Mouse (Mus musculus) gastrocnemius, postnatal 10 days (tissue): ENCODE measurements around the gene Syt9. TPM values are rescaled to one million over a fixed set of nuclear protein-coding genes. Genes with fewer than 3 reads are reported as not detected.
"Not testable (repeated sequence)": the region's sequence is repeated elsewhere in the genome, so short reads cannot be mapped to it uniquely, and the experiment has no call there.

Experiments
- DNase-seq: peaks from one replicate; pipeline ENCODE4 v3.0.0; 2021; ENCODE audit warnings: mixed read lengths
- total RNA-seq, 2 experiments: library from RNA; stranded (reverse); gene quantifications; 2 replicates each; pipeline ENCODE4 v1.2.3; 2021

Gene Syt9
- total RNA-seq, 2 experiments from 2014 or later, result 1.0 to 2.2 TPM

DNA sequence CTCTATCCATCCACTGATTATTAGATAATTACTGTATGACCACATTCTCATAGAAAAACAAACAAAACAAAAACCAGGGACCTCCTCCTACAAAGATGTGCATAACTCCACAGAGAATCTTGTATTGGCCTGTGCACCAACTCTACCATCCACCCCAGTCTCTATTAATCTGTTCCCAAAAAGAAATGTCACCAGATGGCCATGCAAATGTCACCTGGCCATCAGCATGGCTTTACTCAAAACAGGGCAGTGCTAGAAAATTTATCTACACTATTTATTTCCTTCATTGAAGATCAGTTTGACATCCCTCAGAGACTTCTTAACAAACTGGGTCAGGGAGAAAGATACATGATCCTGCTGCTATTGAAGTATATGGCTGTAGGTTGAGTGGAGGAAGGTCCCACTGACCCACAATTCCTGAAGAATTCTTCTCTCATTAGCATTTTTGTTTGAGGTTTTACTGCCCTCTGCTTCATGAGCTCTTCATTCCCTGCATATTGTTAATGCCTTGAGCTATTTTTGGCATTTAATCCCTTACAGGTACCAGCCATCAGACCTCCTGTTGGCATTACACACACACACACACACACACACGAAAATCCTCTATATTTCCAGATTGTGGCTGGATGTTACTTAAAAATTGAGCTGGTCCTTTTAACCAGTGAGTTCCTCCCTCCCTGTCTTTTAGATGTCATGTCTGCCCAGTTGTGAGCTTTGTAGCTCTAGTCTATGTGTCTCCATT lies 91.3 kb downstream of the Syt9 start:
- DNase-seq, result no peak

DNA sequence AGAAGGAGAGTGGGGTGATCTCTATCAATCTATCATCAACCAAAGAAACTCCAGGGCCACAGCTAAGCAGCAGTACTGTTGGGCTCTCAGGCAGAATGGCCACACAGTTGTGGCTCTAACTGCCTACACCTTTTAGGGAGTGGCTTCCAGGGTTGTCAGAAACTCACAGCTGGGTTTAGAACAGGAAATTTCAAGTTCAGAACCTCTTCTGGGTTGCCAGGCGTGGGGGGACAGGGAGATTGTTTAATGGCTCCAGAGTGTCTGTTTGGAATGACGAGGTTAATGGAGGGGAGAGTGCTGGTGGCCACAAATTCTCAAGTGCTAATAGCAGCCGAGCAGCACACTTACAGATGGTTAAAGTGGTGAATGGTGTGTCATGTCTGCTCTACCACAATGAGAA lies 92.4 kb downstream of the Syt9 start:
- DNase-seq, result no peak

DNA sequence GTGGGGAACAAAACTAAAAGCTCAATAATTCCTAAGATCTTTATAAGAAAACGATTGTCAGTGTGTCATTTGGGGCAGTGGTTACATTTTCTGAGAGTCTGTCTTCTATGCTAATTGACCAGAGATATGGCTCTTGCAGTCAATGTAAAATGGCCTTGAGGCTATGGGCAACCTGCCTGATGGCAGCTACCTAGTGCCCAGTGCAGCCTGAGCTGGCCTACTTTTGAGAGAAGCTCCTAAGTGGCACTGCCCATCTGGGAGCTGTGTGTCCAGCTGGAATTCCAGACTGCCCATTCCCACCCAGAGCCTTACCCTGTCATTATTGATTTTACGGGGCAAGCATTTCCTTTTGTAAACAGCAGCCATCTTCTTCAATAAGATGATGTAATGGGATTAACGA lies 94.6 kb downstream of the Syt9 start:
- DNase-seq, result no peak

DNA sequence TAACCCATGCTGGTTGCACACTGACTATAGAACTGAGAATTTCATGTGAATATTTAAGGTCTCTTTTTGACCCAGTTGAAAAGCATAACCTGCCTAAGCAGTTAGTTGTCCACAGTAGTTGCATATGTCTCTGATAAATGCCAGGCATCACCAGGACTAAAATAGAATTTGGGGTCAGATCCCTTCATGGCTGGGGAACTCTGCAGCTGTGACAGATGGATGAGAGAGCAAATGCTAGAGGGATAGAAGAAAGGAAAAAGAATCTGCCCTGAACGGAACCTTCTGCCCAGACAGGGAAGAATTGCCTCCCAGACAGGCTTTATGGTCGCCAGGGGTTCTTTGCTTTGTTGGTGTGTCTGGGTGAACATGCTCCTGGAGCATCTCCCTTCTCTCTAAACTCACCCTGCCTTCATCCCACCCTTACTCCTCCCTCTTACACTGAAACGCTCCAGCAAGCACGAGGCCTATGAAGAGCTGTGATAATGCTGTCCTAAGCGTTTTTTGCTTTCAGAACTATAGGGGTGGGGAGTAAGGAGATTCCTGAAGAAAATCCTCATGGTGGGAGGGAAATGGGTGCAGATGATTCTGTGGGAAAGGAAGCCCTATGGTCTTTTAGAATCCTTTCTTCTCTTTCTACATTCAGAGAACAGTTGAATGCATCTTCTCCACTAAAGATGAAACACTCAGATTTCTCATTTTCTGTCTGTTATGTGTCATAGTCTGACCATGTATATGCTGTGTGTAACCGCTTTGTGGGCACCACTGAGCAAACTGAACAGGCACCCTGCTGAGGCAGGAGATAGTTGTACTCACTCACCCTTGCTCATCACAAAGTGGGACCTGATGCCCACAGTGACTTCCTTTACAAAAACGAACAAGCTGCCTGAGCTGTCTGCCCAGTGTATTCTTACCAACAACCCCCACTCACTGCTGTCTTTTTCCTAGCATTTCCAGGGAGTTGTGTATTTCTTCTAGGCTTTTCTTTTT lies 108.7 kb downstream of the Syt9 start:
- DNase-seq, result no peak

- DNase-seq, result not testable (repeated sequence)
Measured at GRCm38 (mm10) chr7:107485709-107486108, 115.2 kb downstream of the Syt9 start.

DNA sequence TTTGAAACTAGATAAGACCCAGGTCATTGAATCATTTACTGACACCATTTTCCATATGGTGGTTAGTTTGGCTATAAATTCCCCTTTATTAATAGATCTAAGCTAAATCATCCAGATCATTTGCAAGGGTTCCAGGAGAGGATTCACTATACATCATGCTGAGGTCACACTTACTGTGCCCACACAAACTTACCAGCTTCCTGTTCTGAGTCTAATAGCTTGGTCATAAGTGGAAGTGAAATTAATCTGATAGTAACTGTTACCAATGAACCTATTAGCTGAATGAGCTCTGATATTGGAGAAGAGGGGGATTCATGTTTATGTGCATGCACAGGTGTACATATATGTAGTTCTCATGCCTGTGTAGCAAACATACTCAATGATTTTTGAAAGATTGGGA lies 124.9 kb downstream of the Syt9 start:
- DNase-seq, result no peak

GRCm38 (mm10) chr7:107496923-107497322 lies 126.4 kb downstream of the Syt9 start:
- no peak for DNase-seq

DNA sequence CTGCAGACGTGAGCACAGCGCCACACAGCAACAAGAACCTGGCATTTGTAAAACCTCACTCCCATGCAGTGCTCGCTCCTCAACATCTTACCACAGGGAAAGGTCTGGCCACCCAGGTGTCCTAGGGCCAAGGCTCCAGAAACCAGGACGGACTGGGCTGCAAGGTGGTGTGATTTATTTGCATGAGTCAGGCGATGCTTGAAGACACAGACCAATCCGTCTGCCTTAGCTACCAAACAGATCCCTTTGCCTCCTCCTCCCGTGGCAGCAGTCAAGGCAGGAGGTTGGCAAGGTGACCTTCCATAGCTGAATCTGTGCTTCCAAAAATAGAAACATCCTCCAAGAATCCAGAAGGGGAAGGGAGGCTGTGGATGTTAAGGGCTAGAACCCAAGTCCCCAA lies 130.1 kb downstream of the Syt9 start:
- DNase-seq, result no peak

DNA sequence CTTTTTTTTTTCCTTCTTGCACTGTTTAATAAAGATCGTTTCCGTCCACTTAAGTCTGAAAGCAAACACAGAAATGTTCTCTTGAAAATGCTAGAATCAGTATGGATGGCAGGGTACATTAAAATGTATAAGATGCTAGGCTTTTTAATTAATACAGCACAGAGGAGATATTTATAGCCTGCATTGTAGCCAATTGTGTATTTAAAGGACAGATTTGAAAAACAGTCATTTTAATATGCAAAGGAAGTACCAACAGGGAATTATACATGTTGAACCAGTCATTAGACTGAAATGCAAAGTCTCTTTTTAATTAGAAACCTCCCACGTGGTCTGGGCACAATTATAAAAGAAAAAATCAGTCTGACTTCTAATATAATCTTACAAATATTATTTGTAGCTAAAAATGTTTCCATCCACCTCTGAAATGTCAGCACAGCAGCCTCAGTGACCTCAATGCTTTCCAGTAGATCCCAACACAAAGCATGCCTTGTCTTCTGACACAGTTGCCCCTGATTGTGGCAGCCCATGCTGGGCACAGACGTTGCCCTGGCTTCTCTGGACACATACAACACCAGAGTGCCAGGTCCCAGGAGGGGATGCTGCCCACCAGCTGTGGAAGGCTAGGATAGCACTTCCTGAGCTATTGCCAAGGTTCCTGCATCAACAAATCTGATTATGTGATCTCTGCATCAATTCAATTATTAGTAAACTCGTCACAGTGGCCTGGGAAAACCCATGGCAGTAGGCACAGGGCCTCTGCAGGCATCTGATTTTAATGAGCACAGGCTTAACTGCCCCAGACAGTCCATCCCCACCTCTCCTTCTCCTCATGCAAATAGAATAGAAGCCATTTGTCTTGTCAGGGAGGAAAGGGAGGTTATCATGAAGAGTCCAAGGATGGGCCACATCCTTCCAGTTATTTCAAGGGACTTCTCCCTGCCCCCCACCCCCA lies 134.5 kb downstream of the Syt9 start:
- no peak for DNase-seq

DNA sequence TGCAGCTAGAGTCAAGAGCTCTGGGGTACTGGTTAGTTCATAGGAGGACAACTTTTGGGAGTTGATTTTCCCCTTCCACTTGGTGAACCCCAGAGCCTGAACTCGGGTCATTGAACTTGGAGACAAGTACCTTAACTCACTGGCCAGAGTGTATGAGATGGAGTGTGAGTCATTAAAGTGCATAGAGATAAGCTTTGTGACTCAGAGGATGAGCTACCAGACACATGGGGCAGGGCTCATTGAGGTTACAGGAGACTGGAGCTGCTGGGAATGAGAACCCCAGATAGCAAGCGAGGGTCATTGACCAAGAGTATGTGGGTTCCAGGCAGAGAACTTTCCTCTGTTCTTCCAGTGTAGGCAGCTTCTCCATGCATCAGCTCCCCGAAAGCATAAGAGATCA lies 137.4 kb downstream of the Syt9 start:
- no peak for DNase-seq

GRCm38 (mm10) chr7:107509740-107510139 lies 139.2 kb downstream of the Syt9 start:
- no peak for DNase-seq

- DNase-seq, result no peak
Measured at GRCm38 (mm10) chr7:107516704-107517410, 146.3 kb downstream of the Syt9 start.

DNA sequence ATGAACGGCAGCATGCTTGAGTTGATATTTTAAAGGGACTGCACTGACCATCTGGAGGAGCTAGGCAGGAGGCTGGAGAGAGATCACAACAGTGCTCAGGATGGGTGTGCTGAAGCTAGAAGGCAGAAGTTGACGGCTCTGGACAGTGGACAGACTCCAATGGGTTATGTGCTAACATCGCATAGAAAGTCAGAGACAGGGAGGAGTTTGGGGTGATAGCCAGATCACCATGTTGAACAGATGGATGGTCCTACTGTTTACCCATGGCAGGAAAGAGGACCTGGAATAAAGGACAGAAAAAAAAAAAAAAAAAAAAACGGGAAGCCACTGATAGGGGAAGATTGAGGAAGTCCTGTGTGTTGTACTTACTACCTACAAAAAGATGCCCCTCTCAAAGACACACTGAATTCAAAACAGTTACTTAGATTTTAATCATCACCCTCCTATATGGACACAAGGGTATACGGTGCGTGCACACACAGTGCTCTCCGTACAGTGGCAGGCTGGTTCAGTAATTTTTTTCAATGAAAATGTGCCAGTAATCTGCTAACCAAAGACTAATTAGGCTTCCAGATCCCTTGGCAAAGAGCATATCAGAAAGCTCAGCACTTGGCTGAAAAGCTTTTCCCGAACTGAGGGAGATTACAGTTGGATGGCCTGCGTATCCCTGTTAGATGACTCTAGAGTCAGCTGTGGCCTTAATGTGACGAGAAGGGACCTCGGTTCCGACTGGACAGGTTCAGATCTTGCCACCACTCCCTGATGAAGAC lies 148.9 kb downstream of the Syt9 start:
- DNase-seq, result no peak

DNA sequence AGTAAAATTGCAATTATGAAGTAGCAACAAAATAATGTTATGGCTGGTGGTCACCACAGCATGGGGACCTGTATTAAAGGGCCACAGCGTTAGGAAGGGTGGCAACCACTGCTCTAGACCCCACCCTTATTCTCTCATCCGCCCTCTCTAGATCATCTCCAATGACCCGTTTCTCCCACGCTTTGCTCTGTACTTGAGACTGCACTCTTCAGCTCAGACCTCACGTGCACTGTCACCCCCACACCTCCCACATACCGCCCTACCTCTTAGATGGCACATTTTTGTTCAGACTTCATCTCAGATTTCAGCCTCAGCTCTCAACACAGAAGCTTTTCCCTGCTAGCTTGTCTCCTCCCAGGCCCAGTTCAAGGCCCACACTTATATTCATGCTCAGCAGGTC lies 150.9 kb downstream of the Syt9 start:
- no peak for DNase-seq

DNA sequence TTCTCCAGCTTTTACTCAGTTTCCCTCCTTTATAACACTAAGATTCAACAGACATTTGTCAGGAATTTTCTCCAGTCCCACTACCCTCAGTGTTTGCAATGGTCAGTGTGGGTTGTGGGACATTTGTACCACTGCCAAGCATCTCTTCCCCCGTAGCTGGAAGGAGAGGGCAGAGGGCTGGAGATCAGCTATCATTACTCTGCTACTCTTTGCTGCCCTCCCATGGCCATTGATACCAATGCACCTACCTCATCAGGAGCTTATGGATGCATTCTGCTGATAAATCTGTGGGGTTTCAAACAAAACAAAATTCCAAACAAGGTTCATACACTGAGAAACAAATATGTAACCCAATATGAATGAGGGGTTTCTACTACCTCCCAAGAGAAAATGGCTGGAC lies 155.8 kb downstream of the Syt9 start:
- DNase-seq, result peak; percentile 22

GRCm38 (mm10) chr7:107528169-107528772 lies 157.7 kb downstream of the Syt9 start:
- no peak for DNase-seq

DNA sequence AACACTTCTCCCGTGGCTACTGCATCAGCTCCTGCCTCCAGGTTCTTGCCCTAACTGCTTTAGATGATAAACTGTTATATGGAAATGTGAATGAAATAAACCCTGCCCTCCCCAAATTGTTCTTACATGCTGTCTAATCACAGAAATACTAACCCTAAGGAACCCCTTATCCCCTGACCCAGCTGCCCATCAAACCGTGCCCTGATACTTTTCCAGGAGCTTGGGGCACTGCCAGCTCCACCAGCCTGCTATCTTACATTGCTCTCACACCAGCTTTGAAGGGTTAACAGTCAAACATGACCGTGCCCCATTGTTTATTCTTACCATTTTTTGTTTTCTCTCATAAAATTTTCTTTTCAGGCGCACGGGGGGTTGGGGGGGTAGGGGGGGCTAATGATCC lies 158.8 kb downstream of the Syt9 start:
- no peak for DNase-seq

GRCm38 (mm10) chr7:107535311-107535710 lies 164.8 kb downstream of the Syt9 start:
- no peak for DNase-seq

DNA sequence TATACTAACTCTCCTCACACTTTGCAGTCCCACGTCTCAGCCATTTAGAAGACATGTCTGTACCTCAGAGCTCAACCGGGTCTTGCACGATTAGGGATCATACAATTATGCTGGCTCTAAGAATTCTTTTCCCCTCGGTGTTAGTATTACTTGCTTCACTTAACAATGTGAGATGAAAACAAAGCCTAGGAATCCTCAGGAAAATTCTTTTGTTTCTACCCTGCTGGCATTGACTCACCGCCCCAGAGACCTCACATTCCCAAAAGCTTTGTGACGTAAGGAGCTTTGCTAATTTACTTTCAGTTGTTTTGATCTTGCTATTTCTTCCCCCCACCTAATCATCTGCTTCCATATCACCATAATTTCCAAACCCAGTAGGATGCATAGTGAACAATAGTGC lies 166.0 kb downstream of the Syt9 start:
- no peak for DNase-seq

- no peak for DNase-seq
Measured at GRCm38 (mm10) chr7:107540034-107540433, 169.5 kb downstream of the Syt9 start.
